Mouse (Mus musculus) cerebellum, adult 18-20 months (tissue): Measurements from ENCODE around the gene Serpind1.
A peak's percentile ranks its signal among the peaks of the same experiment; 100 is the strongest.

Experiments
- DNase-seq, 2 experiments: peaks; one replicate each; pipeline ENCODE4 v3.0.0; 2021

The Serpind1 gene

GRCm38 (mm10) chr16:17331116-17331515, at the start of gene Serpind1:
Gene Serpind1 (plus strand): TSS chr16:17331371.
- DNase-seq: no peak

- DNase-seq: peak; percentile 33 to 36
These were observed 48.0 kb upstream of the Serpind1 start for GRCm38 (mm10) chr16:17283151-17283550.

- no peak for DNase-seq
These were observed 44.1 kb upstream of the Serpind1 start for GRCm38 (mm10) chr16:17287103-17287502.

GRCm38 (mm10) chr16:17291016-17291415, 40.2 kb upstream of the Serpind1 start:
- no peak for DNase-seq

- peak; percentile 68 to 80 for DNase-seq
These were observed 38.4 kb upstream of the Serpind1 start for GRCm38 (mm10) chr16:17292751-17293150.

GRCm38 (mm10) chr16:17300818-17301217, 30.4 kb upstream of the Serpind1 start:
- no peak for DNase-seq

- DNase-seq: no peak
These were observed 27.5 kb upstream of the Serpind1 start for GRCm38 (mm10) chr16:17303521-17304245.

GRCm38 (mm10) chr16:17307461-17307860, 23.7 kb upstream of the Serpind1 start:
- no peak for DNase-seq

GRCm38 (mm10) chr16:17309036-17309435, 22.1 kb upstream of the Serpind1 start:
- DNase-seq: no peak

GRCm38 (mm10) chr16:17312531-17312930, 18.6 kb upstream of the Serpind1 start:
- no peak for DNase-seq

- DNase-seq: no peak
These were observed 14.6 kb upstream of the Serpind1 start for GRCm38 (mm10) chr16:17316554-17316953.

- peak in 1 of 2 experiments; percentile 14 for DNase-seq
These were observed 9.7 kb upstream of the Serpind1 start for GRCm38 (mm10) chr16:17321481-17321880.

GRCm38 (mm10) chr16:17324745-17325144, 6.4 kb upstream of the Serpind1 start:
- DNase-seq: no peak

- no peak for DNase-seq
These were observed 5.1 kb upstream of the Serpind1 start for GRCm38 (mm10) chr16:17326064-17326463.

- DNase-seq: no peak
These were observed 1.2 kb upstream of the Serpind1 start for GRCm38 (mm10) chr16:17329848-17330570.

- DNase-seq: no peak
These were observed 684 bp downstream of the Serpind1 start for GRCm38 (mm10) chr16:17331855-17332254.

- DNase-seq: no peak
These were observed 3.4 kb downstream of the Serpind1 start for GRCm38 (mm10) chr16:17334574-17334973.

GRCm38 (mm10) chr16:17336089-17336488, 4.9 kb downstream of the Serpind1 start:
- no peak for DNase-seq

GRCm38 (mm10) chr16:17339701-17340100, 8.5 kb downstream of the Serpind1 start:
- no peak for DNase-seq

GRCm38 (mm10) chr16:17340705-17341104, 9.5 kb downstream of the Serpind1 start:
- DNase-seq: no peak

GRCm38 (mm10) chr16:17341847-17342246, 10.7 kb downstream of the Serpind1 start:
- DNase-seq: no peak

- no peak for DNase-seq
These were observed 14.1 kb downstream of the Serpind1 start for GRCm38 (mm10) chr16:17345141-17345812.

- DNase-seq: no peak
These were observed 14.6 kb downstream of the Serpind1 start for GRCm38 (mm10) chr16:17345813-17346155.

GRCm38 (mm10) chr16:17346766-17347165, 15.6 kb downstream of the Serpind1 start:
- DNase-seq: no peak
